Mouse (Mus musculus) T-cell, adult 2 months (primary cell): ENCODE data around the gene Fam198a.

ENCODE experiments used
- DNase-seq: peaks from one replicate; pipeline ENCODE4 v3.0.0; 2022; ENCODE audit warnings: low spot score

Gene Fam198a

DNA sequence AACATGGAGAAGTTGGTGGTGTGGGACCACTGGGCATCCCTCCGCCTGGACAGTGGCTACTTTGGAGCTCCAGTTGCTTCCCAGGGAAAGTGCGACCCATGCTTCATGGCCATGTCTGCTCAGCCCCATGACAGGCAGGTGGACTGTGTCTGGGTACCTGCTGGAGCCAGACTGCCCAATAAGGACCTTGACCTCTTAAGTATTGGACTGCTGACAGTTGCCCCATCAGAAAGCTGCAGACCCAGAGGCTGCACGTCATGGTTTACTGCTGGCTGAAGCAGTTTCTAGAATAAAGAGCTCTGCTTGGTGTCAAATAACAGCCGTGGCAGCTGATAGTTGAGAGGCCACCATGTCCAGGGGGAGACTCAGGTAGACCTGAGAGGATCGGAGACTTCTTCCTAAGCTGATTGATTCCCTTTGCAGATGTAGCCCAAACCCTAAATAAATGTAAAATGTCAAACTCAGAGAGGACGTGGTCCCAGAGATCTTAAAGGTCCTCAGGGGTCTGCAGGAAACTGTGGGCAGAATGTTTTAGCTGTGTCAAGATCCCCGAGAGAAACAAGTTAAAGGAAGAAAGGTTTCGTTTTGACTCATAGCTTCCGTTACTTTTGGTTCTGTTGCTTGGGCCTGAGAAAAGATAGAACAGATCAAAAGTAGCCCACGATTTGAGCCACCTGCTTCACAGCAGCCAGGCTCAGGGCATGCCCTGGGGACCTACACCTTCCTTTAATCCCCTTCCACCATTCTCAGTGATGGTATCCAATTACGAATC, 24.0 kb upstream of the Fam198a start:
- peak; percentile 3 for DNase-seq

DNA sequence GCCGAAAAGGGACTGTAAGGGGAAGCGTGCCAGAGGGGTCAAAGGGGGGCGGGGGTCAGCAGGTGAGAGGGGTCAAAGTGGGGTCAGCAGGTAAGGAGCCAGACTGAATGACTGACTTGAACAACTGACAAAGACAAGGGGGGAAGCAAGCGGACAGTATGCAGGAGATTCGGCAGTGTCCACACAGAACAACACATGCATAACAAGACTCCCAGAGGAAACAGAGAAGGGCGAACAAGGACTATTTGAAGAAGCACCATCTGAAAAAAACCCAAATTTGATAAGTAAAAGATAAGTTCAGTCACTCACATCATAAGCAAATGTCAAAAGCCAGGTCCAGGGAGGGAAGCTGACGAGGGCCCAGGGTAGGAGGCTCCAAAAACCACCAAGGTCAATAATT, 23.1 kb upstream of the Fam198a start:
- no peak for DNase-seq

DNA sequence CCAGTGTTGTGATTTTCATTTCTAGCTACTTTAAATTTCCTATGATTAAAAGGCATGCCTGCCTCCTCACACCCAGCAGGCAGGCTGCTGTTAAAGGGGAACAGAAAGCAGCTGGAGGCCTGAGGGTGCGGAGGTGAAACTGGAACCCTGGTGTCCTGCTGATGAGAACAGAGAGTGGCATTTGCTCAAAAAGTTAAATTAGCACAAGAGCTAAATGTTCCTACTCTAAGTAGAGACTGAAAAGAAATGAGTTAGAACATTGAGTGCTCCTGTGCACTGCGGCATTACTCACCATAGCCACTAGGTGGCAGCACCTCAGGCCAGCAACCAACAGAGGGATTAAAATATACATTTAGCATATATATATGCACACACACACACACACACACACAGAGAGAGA, 22.3 kb upstream of the Fam198a start:
- peak; percentile 32 for DNase-seq

DNA sequence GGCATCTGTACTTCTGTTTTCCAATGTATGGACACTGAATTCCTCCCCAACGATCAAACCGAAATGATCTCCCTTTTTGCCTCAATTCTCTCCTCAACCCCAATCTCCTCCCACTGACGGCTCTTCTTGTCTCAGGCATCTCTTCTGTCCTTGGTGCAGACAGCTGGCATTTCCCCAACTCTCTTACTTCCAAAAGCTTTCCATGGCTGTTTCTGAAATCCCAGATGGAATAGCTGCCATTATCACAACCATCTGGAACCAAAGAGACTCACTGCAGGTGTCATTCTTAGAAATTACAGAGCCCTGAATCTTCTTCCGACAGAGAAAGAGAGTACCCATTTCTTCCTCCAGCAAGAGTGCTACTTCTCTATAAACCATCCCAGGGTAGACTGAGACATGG, 15.9 kb upstream of the Fam198a start:
- no peak for DNase-seq

DNA sequence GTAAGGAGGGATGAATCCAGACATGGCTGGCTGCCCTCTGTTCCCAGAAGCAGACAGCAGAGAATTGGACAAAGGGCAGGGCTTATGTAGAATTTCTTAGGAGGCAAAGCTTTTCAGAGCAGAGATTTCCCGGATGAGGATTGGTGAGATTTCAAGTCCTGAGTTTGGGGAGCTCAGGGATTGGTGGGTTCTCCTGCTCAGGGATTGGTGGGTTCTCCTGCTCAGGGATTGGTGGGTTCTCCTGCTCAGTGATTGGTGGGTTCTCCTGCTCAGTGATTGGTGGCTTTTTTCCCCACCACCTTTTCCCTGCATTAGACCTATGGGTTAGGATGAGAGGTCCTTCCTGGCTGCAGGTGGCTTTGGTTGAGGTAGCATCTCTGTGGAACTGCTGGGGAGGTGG, 13.8 kb upstream of the Fam198a start:
- no peak for DNase-seq

DNA sequence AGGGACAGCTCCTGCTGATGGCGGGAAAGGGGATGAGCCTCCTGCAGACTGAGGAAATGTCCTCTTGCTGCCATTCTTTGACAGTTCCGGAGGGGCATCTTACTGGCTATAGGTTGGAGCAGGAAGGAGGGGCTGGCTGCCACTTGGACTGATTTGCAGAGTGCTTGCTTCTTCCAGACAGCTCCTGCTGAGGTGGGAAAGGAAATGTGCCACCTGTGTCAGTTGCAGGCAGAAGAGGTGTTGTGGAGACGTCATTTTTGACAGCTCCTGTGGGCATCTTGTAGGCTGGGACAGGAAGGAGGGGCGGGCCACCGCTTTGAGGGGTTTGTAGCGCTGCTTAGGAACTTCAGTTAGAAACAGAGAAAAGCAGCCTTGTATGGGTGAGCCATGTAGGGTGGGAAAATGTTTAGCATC, 13.3 kb upstream of the Fam198a start:
- peak; percentile 39 for DNase-seq

DNA sequence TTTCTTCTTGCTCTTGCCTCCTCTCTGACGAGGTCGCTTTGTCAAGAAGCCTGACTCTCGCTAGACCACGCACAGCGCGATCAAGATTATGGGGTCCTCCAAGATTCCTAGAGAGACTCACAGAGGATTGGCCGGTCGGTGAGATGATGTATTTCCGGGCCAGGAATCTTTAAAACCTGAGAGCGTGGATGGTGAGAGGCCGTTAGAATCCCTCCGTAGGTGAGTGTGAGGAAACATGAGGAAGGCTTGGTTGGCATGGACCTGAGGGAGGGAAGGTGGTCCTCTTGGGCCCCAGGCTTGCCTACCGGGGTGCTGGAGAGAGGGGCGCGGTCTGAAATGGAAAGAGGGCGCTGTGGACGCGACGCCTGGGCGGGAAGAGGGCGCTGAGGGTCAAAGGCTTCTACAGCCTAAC, 12.8 kb upstream of the Fam198a start:
- peak; percentile 5 for DNase-seq

DNA sequence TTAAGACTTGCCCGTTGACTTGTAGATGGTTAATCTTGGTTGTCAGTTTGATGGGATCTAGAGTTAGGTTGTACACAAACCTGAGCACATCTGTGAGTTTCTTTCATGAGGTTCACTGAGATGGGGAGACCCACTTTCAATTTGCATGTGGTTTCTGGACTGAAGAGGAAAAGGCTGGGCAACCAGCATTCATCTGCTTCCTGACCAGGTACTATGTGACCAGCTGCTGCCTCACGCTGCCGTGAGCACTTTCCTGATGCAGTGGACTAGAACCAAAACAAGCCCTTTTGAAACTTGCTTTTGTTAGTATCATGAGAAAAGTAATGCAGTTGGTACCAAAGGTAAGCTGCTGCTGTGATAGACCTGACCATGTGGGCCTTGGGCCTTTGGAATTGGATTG, 7.8 kb upstream of the Fam198a start:
- DNase-seq, result no peak

DNA sequence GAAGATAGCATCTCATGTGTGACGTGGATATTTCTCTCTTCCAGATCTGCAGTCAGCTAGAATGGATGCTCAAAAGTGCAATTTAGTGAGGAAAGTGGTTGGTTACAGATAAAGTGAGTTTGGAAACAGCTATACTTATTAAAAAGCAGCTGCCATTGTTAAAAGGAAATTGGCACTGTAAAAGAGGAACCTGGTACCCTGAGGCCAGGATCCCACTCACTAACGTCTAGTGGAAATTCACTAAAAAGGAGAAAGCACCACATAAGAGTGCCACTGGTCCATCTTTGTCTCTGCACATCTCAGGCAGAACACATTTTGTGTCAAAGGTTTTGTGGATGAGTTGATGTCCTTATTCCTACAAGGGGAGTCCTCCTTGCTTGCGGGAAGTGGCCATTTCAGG, 7.2 kb upstream of the Fam198a start:
- no peak for DNase-seq

DNA sequence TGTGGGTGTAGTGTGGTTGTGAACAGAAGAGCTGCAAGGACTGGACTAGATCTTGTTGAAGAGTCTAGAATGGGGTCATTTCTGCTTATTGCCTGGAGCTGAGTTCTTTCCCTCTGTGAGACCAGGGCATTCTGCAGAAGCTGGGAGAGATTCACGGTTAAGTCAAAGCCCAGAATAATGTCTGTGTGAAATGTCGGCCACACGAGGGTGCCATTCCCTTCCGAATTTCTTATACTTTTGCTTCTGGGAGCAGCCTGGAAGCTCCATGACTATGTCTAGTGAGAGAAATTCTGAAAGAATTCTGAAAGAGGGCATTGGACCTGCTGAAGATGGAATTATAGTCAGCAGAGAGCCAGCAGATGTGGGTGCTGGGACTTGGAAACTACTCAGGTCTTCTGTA, 3.0 kb upstream of the Fam198a start:
- no peak for DNase-seq

DNA sequence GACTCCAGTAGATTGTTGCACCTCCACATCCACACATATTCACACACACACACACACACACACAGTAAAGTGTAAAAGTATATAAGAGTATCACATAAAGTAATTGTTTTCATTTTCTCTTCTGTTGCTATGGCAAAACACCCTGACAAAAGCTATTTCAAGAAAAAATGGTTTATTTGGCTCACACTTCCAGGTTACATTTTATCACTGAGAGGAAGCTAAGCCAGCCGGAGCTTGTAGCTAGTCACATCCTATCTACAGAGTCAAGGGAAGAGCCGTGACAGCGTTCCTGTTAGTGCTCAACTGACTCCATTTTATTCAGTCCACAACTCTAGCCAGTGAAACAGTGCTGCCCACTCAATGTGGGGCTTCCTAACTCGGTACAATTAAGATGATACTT, 2.4 kb upstream of the Fam198a start:
- DNase-seq, result no peak

DNA sequence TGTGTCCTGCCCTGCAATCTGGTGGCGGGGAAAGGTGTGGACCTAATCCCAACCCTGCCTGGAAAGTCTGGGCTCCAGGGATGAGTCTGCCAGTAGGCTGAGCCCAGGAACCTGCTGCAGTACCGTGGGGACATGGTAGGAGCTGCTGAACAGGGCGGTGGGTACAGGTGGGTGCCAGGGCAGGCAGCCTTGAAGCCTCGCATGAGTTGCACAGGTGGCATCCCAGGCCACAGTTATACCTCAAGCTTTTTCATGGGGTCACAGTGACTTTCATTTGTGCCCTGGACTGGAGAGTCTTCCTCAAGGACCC, 281 bp downstream of the Fam198a start:
- DNase-seq, result no peak

DNA sequence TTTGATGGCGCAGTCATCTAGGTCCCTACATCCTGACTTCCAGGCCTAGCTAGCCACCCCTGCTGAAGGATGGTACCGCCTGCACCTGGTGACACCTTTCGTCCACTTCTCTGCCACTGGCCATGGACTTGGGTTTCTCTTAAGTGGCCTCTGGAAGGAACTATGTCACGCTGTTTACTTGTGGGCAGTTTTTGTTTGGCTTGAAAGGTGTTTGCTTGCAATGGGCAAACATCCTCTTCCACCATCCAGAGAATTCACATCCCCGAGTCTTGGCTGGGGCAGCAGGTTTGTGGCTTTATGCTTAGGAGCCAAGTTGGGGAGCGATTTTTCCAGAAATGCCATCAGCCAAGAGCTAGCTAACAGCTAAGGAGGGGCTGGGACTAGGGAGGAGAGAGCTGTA, 1.8 kb downstream of the Fam198a start:
- DNase-seq, result no peak

DNA sequence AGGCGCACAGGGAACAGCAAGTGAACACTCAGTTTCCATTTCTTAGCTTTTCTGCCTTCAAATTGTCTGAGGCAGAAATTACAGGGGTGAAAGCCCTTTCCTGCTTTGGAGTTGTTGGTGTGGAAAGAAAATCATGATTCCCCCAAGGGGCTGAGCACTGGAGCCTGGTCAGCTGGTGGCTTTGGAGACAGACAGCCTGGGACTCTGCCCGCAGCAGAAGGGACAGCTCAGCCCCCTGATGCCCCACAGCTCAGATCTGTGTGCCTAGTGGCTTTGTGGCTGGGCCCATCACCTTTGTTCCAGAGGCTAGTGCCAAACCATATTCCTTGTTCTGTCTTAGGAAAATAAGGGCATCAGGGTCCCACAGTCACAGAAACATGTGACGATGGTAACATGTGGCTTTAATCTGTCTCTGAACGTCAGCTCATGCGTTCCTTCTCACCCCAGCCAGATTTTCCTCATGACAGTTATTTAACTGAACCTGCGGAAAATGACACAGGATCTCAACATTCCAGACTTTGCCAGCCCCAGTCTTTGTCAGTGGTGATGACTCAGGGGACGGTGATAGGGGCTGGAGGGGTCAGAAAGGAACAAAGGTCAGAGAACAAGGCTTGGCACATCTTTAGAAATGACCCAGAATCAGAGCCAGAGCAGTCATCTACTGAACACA, 9.3 kb downstream of the Fam198a start:
- no peak for DNase-seq

DNA sequence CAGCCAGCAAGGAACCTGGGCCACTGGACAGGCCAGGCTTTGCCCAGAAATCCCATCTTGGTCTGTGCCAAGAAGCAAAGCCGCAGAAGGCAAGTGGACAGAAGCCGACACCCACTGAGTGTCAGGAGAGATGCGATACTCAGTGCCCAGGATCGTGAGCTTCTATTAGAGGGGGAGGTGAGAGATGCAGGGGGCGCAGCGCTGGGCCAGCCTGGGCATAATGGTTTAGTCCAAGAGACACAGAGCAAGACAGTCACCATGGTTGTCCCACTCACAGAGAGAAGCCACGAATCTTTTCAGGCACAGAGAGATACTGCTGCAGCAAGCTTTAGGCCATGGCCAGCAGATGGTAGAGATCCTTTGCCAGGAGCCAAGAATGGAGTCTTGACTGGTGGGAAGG, 14.2 kb downstream of the Fam198a start:
- DNase-seq, result no peak

DNA sequence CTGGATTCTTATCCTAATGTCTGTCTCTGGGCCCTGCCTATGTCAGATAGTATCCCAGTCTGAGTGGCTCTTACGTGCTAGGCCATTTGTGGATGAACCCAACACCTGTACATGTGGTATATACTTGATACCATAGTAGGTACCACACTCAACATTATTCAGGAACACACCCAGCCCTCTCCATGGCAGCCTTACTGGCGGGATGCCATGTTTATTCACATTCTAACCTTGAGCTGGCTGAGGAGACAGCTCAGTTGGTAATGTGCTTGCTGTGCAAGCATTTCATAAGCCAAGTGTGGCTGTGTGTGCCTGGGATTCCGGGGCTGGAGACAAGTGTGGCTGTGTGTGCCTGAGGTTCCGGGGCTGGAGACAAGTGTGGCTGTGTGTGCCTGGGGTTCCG, 17.5 kb downstream of the Fam198a start:
- DNase-seq, result no peak

DNA sequence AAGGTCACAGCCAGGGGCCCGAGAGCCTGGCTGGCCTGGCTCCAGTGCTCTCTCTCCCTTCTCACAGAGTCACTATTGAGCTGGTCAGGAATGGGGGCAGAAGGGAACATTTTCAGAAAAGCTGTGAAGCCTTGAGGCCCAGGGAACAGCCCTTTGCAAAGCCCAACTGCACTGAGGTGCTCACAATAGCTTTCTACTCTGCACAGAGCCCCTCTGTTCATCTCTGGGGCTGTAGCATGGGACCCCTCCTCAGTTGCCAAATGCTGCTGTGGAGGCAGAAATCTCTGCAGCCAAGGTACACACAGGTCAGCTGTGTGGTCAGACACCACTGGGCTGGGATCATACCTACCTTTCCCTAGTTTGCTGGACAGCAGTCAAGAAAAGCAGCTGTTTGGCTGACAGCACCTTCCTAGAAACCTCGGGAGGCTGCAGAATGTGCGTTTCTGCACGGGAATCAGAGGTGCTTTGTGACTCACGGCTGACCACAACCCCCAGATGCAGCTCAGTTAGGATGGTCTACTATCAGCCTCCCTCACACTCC, 19.1 kb downstream of the Fam198a start:
- no peak for DNase-seq

DNA sequence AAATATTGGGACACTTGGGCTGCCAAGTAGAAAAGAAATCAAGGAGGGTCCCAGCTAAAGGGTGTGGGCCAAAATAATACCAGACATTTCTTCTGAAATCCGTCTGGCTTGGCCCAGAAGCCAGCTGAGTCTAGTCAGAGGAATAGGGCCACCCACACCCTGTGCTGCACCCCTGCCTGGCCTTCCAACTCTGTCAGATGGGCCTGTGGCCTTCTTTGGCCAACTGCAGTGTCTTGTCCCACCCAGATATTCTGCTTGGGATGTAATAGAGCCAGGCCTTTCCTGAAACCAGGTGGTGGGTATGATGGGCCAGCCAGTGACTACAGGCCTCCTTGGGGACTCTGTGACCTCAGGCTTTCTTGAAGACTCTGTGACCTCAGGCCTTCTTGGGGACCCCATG, 22.4 kb downstream of the Fam198a start:
- no peak for DNase-seq

DNA sequence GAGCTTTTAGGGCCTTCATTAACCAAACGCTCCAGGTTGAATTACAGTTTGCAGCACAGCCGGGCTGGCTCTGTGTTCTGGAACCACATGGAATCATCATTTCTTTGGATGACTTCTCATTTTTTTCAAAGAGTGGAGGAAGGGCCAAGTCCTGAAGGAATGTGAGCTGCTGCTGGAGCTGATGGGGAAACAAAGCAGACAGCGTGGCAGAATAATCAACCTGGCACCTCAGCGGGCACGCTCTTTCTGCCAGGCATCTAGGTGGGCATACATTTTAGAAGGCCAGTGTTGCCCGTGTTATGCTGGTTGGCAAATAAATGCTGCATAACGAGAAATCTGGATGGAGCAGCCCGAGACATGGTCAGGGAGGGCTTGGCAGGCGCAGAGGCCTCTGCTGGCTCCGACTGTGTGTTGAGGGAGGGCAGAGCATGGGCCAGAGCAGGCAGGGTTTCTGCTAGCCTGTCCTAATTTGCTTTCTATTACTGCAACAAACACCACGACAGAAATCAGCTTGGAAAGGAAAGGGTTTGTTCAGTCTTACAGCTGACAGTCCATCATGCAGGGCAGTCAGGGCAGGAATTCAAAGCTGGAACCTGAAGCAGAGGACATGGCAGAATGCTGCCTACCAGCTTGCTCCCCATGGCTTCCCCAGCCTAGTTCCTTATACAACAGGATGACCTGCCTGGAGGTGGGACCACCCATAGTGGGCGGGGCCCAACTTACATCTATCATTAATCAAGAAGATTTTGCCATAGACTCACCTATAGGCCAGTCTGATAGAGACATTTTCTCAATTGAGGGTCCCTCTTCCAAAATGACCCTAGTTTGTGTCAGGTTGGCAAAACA, 23.6 kb downstream of the Fam198a start:
- DNase-seq, result no peak

DNA sequence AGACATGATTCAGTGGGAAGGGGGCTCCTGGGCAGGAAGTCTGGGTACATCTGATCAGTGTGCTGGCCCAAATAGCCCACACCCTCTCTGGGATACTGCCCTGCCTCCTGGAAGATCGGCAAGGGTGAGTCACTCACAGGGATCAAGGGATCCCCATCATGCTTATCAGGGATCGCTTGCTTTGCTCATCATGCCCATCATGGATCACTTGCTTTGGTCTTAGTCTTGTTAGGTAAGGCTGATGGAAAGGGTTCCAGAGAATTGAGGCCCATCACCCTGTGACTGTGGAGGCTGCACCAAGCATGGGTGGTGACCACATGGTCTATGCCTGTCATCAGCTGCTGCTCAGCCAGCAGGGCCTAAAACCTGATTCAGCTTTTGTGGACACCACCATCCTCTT, 24.5 kb downstream of the Fam198a start:
- no peak for DNase-seq

DNA sequence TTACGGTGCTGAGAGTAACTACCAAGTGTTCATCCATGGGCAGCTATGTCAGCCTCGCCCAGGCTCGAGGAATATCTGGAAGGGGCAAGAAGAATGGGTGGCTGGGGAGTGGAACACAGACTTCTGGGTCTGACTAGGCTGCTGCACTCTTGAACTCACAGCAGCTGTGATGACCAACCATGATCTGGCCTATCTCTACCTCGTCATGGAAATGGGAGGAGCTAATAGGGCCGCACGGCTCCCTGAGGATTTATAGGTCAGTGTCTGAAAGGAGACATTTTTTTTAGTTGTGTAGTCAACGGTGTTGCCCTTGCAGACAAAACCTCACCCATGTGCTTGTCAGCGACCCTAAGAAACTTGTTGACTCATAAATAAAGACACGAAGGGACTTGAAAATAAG, 30.3 kb downstream of the Fam198a start:
- DNase-seq, result no peak

DNA sequence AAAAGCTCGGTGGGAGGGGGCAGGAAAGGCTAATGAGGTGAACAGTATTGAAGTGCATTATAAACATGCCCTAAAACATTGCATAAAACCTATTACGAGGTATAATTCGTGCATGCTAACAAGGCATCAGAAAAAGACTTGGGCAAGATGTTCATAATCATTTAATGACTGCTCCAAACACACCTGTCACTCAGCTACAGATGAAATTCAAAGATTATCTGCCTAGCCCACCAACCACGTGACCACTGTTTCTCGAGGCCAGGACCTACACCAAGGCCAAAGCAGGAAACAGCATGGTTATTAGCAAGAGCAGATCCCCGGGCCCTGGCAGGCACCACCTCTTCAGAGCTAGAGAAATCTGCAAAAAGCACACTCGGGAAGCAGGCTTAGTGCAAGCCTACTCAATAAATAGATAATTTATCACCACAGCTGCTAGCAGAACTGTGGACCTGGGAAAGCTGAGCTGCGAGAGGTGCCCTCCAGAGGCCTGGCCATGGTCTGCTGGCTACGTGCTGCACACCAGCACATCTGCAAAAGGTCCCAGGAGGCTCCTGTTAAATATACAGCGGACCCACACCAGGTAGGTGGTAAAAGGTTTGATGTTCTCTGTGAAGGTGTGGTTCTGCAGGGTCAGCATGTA, 30.8 kb downstream of the Fam198a start:
- no peak for DNase-seq
